Mouse (Mus musculus) neural tube, embryonic 13.5 days (tissue): ENCODE measurements around the gene Raet1d. TPM values are rescaled to one million over a fixed set of nuclear protein-coding genes. Genes with fewer than 3 reads are reported as not detected.
"Not testable (repeated sequence)": the region's sequence is repeated elsewhere in the genome, so short reads cannot be mapped to it uniquely, and the experiment has no call there.

Experiments used
- ATAC-seq: fragments of 200-750 bp; cut with Nextera tagmentation; 2 replicates; pipeline ENCODE4 v1.8.0; 2017; ENCODE audit warnings: low read depth, mild to moderate bottlenecking, moderate TSS enrichment, moderate library complexity
- H3K27ac ChIP-seq: fragments of 300-500 bp; sonication (generic); replicated peaks from 2 replicates; pipeline ENCODE4 v1.5.1; 2015; ENCODE audit warnings: moderate library complexity, mild to moderate bottlenecking, inconsistent platforms
- H3K27me3 ChIP-seq: fragments of 300-500 bp; sonication (generic); 2 replicates; pipeline ENCODE4 v1.6.1; 2015; ENCODE audit warnings: mild to moderate bottlenecking, inconsistent platforms
- H3K36me3 ChIP-seq: fragments of 300-500 bp; sonication (generic); 2 replicates; pipeline ENCODE4 v1.6.1; 2015; ENCODE audit warnings: mild to moderate bottlenecking, inconsistent platforms
- H3K4me1 ChIP-seq: fragments of 300-500 bp; sonication (generic); replicated peaks from 2 replicates; pipeline ENCODE4 v1.6.1; 2015; ENCODE audit warnings: inconsistent platforms
- H3K4me2 ChIP-seq: fragments of 300-500 bp; sonication (generic); 2 replicates; pipeline ENCODE4 v1.6.1; 2015; ENCODE audit warnings: inconsistent platforms, mild to moderate bottlenecking, moderate library complexity
- H3K4me3 ChIP-seq: fragments of 300-500 bp; sonication (generic); 2 replicates; pipeline ENCODE4 v1.5.1; 2015; ENCODE audit warnings: mild to moderate bottlenecking, inconsistent platforms
- H3K9ac ChIP-seq: fragments of 300-500 bp; sonication (generic); 2 replicates; pipeline ENCODE4 v1.6.1; 2015; ENCODE audit warnings: moderate library complexity, mild to moderate bottlenecking, inconsistent platforms
- H3K9me3 ChIP-seq: fragments of 300-500 bp; sonication (generic); 2 replicates; pipeline ENCODE4 v1.6.1; 2016; ENCODE audit warnings: inconsistent platforms
- WGBS: fragments of 180-500 bp; shearing (Covaris S2); methylation state at CpG from one replicate; pipeline ENCODE4 v1.1.7; 2015; 5-methylcytosine and 5-hydroxymethylcytosine counted together
- polyA plus RNA-seq: library from polyadenylated mRNA; unstranded; fragments of >200 nt; fragmentation: Nextera tagmentation; extraction: Ambion mirVana; gene quantifications from 2 replicates; pipeline ENCODE4 v1.2.1, GENCODE M21; 2015

Raet1d gene
- polyA plus RNA-seq, 1 experiment from 2014 or later = 2.6 TPM

- H3K4me2 ChIP-seq, H3K4me3 ChIP-seq, H3K4me1 ChIP-seq, H3K27me3 ChIP-seq, ATAC-seq, H3K36me3 ChIP-seq, H3K9ac ChIP-seq, H3K27ac ChIP-seq, H3K9me3 ChIP-seq: not testable (repeated sequence)
- 92% methylated on average over 4 of the region's 5 CpGs for WGBS
Measured at GRCm38 (mm10) chr10:22391616-22392015, 31.3 kb downstream of the Raet1d start.

GRCm38 (mm10) chr10:22393028-22393824 is 32.9 kb downstream of the Raet1d start:
- H3K4me3 ChIP-seq, H3K4me2 ChIP-seq, ATAC-seq, H3K27ac ChIP-seq, H3K9ac ChIP-seq, H3K27me3 ChIP-seq, H3K9me3 ChIP-seq, H3K4me1 ChIP-seq, H3K36me3 ChIP-seq: not testable (repeated sequence)
- WGBS = no CpG with 5 or more reads among the region's 2 CpGs

GRCm38 (mm10) chr10:22396680-22397079 is 36.3 kb downstream of the Raet1d start:
- not testable (repeated sequence) for H3K4me1 ChIP-seq, H3K27ac ChIP-seq, H3K9me3 ChIP-seq, H3K27me3 ChIP-seq, H3K4me3 ChIP-seq, H3K4me2 ChIP-seq, H3K36me3 ChIP-seq, H3K9ac ChIP-seq
- 20% methylated on average over 1 of the region's 1 CpGs for WGBS
- 0 out of 2 replicates have a peak, but pooled peaks have one; percentile 32 for ATAC-seq

GRCm38 (mm10) chr10:22402225-22402917 is 42.0 kb downstream of the Raet1d start:
- not testable (repeated sequence) for H3K4me1 ChIP-seq, H3K4me3 ChIP-seq, H3K36me3 ChIP-seq, H3K27me3 ChIP-seq, H3K9ac ChIP-seq, H3K27ac ChIP-seq, H3K9me3 ChIP-seq, H3K4me2 ChIP-seq
- ATAC-seq = 0 out of 2 replicates have a peak, but pooled peaks have one; percentile 56
- WGBS = 5% methylated on average over 9 of the region's 11 CpGs

GRCm38 (mm10) chr10:22413702-22414494 is 53.5 kb downstream of the Raet1d start:
- peak; percentile 78 for ATAC-seq
- H3K9me3 ChIP-seq, H3K27ac ChIP-seq, H3K27me3 ChIP-seq, H3K4me3 ChIP-seq, H3K4me2 ChIP-seq, H3K36me3 ChIP-seq, H3K9ac ChIP-seq, H3K4me1 ChIP-seq: not testable (repeated sequence)
- WGBS = 27% methylated on average over 1 of the region's 8 CpGs

Other genes with a start within 250 kb of the Raet1d start
- 2.7 and 3.1 TPM in 2 replicates for gene E030030I06Rik, start 211.3 kb upstream of the Raet1d start, polyA plus RNA-seq
- gene Raet1e, start 202.0 kb upstream of the Raet1d start, polyA plus RNA-seq = 1.8 and 2.3 TPM in 2 replicates
- gene H60b, start 202.0 kb upstream of the Raet1d start, polyA plus RNA-seq = 0.66 TPM in 1 of 2 replicates, not detected in the other